Mouse (Mus musculus): ENCODE results near the gene Eif5a.

The Eif5a gene

GRCm38 (mm10) chr11:69876186-69876585 lies 45.6 kb downstream of the Eif5a start:
- peak; percentile 43 for DNase-seq (ENCODE audit: low spot score)

- no peak for DNase-seq (ENCODE audit: low spot score)
Observed at GRCm38 (mm10) chr11:69872451-69872850, 49.3 kb downstream of the Eif5a start.

GRCm38 (mm10) chr11:69871822-69872221 lies 49.9 kb downstream of the Eif5a start:
- DNase-seq (ENCODE audit: low spot score), result no peak

GRCm38 (mm10) chr11:69870289-69871069 lies 51.3 kb downstream of the Eif5a start:
- DNase-seq (ENCODE audit: low spot score), result no peak

- no peak for DNase-seq (ENCODE audit: low spot score)
Observed at GRCm38 (mm10) chr11:69867335-69867734, 54.4 kb downstream of the Eif5a start.
